25 mouse cellular contexts compared by ENCODE assay signal in genomic region chr10:61427951-61428350, GRCm38 (mm10). TPM values are rescaled to one million over a fixed set of nuclear protein-coding genes. Genes with fewer than 3 reads are reported as not detected.
"Had no signal": no experiment of that assay in that cellular context is flagged by ENCODE, and none has a peak within 500 bp of the region (broad histone marks: within the 10 kb centered on the region; RNA-seq: fewer than 3 reads in every experiment).

No protein-coding gene starts in this region.

- H3K27me3 ChIP-seq: kidney, embryonic 15.5 days; midbrain, embryonic 12.5 days had no signal

- ATAC-seq: midbrain, embryonic 15.5 days had no signal

- H3K4me2 ChIP-seq: kidney, embryonic 15.5 days; liver, embryonic 15.5 days; midbrain, embryonic 12.5 days; midbrain, embryonic 15.5 days had no signal

- H3K9ac ChIP-seq: kidney, embryonic 15.5 days; liver, embryonic 15.5 days; midbrain, embryonic 12.5 days; midbrain, embryonic 15.5 days had no signal

- H3K27ac ChIP-seq: kidney, embryonic 15.5 days; left cerebral cortex, adult 2 months; midbrain, embryonic 12.5 days; midbrain, embryonic 15.5 days; stomach, postnatal 0 days had no signal

- DNase-seq: kidney, adult 11 months; kidney, adult 8-10 months; kidney, postnatal 10 days; kidney, postnatal 36 days; layer of hippocampus, postnatal 36 days; lung, adult 2 months; lung, postnatal 14 days; lung, postnatal 4 days; right cerebral cortex, adult 18-20 months; right cerebral cortex, postnatal 14 days; right cerebral cortex, postnatal 4 days; thymus, adult 2 months; thymus, postnatal 14 days; thymus, postnatal 4 days had no signal

- H3K9me3 ChIP-seq: kidney, embryonic 15.5 days; liver, embryonic 15.5 days; midbrain, embryonic 12.5 days; midbrain, embryonic 15.5 days had no signal

- H3K4me3 ChIP-seq: kidney, embryonic 15.5 days; left cerebral cortex, adult 2 months; liver, embryonic 15.5 days; midbrain, embryonic 12.5 days; midbrain, embryonic 15.5 days; myocyte had no signal

RNA-seq across cellular contexts. Expression of gene Nodal, which starts 10.2 kb away (rescaled TPM):
- total RNA-seq: layer of hippocampus, postnatal 10 days; left cerebral cortex, adult 2 months; megakaryocyte progenitor cell, adult 5-6 weeks had no signal
- polyA plus RNA-seq: limb, embryonic 11.5 days; midbrain, embryonic 12.5 days; stomach, embryonic 14.5 days; stomach, postnatal 0 days had no signal

RNA-seq across cellular contexts. Expression of gene Pald1, which starts 44.6 kb away (rescaled TPM):
- total RNA-seq: megakaryocyte progenitor cell, adult 5-6 weeks had no signal
